Mouse (Mus musculus) kidney, adult 2 months (tissue): ENCODE measurements around the gene Rbfox1.

ENCODE experiments used
- CTCF ChIP-seq: fragments of 200-500 bp; conservative IDR thresholded peaks from 2 replicates; pipeline ENCODE4 v1.5.1; 2011; ENCODE audit warnings: low read depth, mild to moderate bottlenecking, control low read depth, low read length, moderate library complexity, mixed read lengths; ENCODE audit not compliant: insufficient read depth, insufficient read length
- POLR2A ChIP-seq: fragments of 200-500 bp; IDR thresholded peaks from one replicate; pipeline ENCODE4 v1.6.1; 2011; ENCODE audit warnings: low read depth, low read length, control low read depth

DNA sequence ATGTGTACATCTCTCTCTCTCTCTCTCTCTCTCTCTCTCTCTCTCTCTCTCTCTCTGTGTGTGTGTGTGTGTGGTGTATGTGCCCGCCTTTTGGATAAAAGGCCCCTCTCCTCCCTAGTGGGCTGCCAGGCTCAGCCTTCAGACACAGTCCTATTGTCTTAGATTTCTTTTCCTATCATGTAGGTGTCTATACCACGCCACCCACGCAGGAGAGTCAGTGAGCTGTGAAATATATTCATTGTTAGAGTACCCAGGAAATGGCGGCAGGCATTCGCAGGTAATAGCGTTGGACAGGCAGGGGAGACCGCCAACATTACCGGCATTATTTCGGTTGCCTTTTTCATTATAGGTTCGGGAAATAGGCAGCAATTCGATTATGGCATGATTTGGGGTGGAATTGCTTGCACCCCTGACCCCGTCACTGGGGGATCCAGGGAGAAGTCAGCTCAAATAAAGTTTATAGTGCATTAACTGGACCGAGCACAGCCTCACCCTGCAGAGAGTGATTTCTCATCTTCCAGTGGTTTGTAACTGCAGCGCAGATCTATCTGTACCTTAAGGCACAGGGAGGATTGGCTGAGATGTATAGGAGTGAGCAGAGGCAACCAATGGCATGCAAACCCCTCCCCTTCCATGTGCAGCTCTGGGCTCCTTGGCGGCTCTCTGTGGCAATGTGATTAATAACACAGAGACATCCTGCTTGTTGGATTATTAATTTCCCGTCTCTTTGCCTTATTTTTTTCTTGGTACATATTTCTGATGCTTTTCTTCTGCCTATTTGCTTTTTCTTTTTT lies 1264.1 kb downstream of the Rbfox1 start:
- TF ChIP-seq CTCF (no peak), POLR2A (no peak)
